ENCODE assay signal across 8 mouse cellular contexts in genomic region chr11:98788550-98789218, GRCm38 (mm10). TPM values are rescaled to one million over a fixed set of nuclear protein-coding genes. Genes with fewer than 3 reads are reported as not detected.
A peak's percentile ranks its signal among the peaks of the same experiment; 100 is the strongest.
DNase-seq lines count a peak whose midpoint lies in the region; ATAC-seq lines count a peak whose summit lies in the region.

No protein-coding gene starts in this region.

- H3K4me3 ChIP-seq in embryonic facial prominence, embryonic 11.5 days (ENCODE audit: low read depth, low read length) = peak overlapping the region; percentile 32
- peak overlapping the region; percentile 55 for H3K4me3 ChIP-seq in limb, embryonic 15.5 days
- peak overlapping the region; percentile 42 for H3K4me3 ChIP-seq in midbrain, embryonic 16.5 days (ENCODE audit: low read depth, low read length)

- 13% methylated on average over 18 of the region's 18 CpGs for WGBS in embryonic facial prominence, embryonic 11.5 days
- 13% methylated on average over 17 of the region's 18 CpGs for whole genome bisulfite sequencing in limb, embryonic 15.5 days
- 9% methylated on average over 17 of the region's 18 CpGs for WGBS in midbrain, embryonic 16.5 days

- ATAC-seq in embryonic facial prominence, embryonic 11.5 days (replicated peaks; ENCODE audit: insufficient number of reproducible peaks, low FRiP score, low TSS enrichment, low read depth) = peak; percentile 64
- peak; percentile 81 for ATAC-seq in limb, embryonic 15.5 days (ENCODE audit: insufficient number of reproducible peaks, low FRiP score, low TSS enrichment, low read depth)
- ATAC-seq in midbrain, embryonic 16.5 days = peak; percentile 80

- H3K9me3 ChIP-seq in embryonic facial prominence, embryonic 11.5 days (replicated peaks; ENCODE audit: control insufficient read depth, low read length) = no peaks in the 10 kb centered on the region
- H3K9me3 ChIP-seq in limb, embryonic 15.5 days = no peaks in the 10 kb centered on the region
- H3K9me3 ChIP-seq in midbrain, embryonic 16.5 days (replicated peaks; ENCODE audit: control insufficient read depth, low read length, poor library complexity, severe bottlenecking) = no peaks in the 10 kb centered on the region

- H3K27me3 ChIP-seq in embryonic facial prominence, embryonic 11.5 days (ENCODE audit: control insufficient read depth, insufficient read depth, low read length) = no peaks in the 10 kb centered on the region
- H3K27me3 ChIP-seq in limb, embryonic 15.5 days = no peaks in the 10 kb centered on the region
- H3K27me3 ChIP-seq in midbrain, embryonic 16.5 days (ENCODE audit: control insufficient read depth, insufficient read depth, low read depth, low read length) = no peaks in the 10 kb centered on the region

- peak overlapping the region; percentile 52 for H3K9ac ChIP-seq in embryonic facial prominence, embryonic 11.5 days (replicated peaks; ENCODE audit: low read length)
- peak overlapping the region; percentile 55; the same call in 1 of the 2 replicates for H3K9ac ChIP-seq in limb, embryonic 15.5 days
- H3K9ac ChIP-seq in midbrain, embryonic 16.5 days (ENCODE audit: low read depth, low read length) = no peak overlapping the region

- peak; percentile 95 for DNase-seq in A20 (ENCODE audit: low read depth, low spot score)
- peak; percentile 92 for DNase-seq in adrenal gland, postnatal 10 days
- DNase-seq in embryonic facial prominence, embryonic 11.5 days (ENCODE audit: low spot score) = peak; percentile 95
- peak; percentile 100 for DNase-seq in heart, adult 11 months
- DNase-seq in kidney, adult 11 months = peak; percentile 93
- peak; percentile 73 to 78 for DNase-seq in spleen, postnatal 14 days (ENCODE audit: low spot score in 2 of 2)

- peak overlapping the region; percentile 23; the same call in 1 of the 2 replicates for H3K27ac ChIP-seq in embryonic facial prominence, embryonic 11.5 days (replicated peaks; ENCODE audit: low read depth, low read length)
- peak overlapping the region; percentile 90 for H3K27ac ChIP-seq in limb, embryonic 15.5 days
- peak overlapping the region; percentile 8; the same call in 1 of the 2 replicates for H3K27ac ChIP-seq in midbrain, embryonic 16.5 days (ENCODE audit: low read length)

- peaks cover 10% of the 10 kb centered on the region for H3K4me1 ChIP-seq in embryonic facial prominence, embryonic 11.5 days (ENCODE audit: control insufficient read depth, insufficient read depth, low read length)
- peaks cover 56% of the 10 kb centered on the region for H3K4me1 ChIP-seq in limb, embryonic 15.5 days
- peaks cover 19% of the 10 kb centered on the region for H3K4me1 ChIP-seq in midbrain, embryonic 16.5 days (ENCODE audit: control insufficient read depth, insufficient read depth, low read length)

- no peaks in the 10 kb centered on the region for H3K36me3 ChIP-seq in embryonic facial prominence, embryonic 11.5 days (replicated peaks; ENCODE audit: control insufficient read depth, insufficient read depth, low read depth, low read length)
- no peaks in the 10 kb centered on the region for H3K36me3 ChIP-seq in limb, embryonic 15.5 days
- H3K36me3 ChIP-seq in midbrain, embryonic 16.5 days (ENCODE audit: control insufficient read depth, insufficient read depth, low read length) = no peaks in the 10 kb centered on the region

- H3K4me2 ChIP-seq in embryonic facial prominence, embryonic 11.5 days (ENCODE audit: low read depth, low read length) = peak overlapping the region; percentile 83
- peak overlapping the region; percentile 86 for H3K4me2 ChIP-seq in limb, embryonic 15.5 days
- peak overlapping the region; percentile 90 for H3K4me2 ChIP-seq in midbrain, embryonic 16.5 days (ENCODE audit: low read length)

RNA-seq across cellular contexts. Expression of gene Msl1, which starts 6.6 kb away (rescaled TPM):
- total RNA-seq in adrenal gland, postnatal 10 days (2021) = 10 to 100 TPM; 79.4 to 88.6 TPM
- 20.2 and 22.0 TPM in 2 replicates for polyA plus RNA-seq in embryonic facial prominence, embryonic 11.5 days (2014; fragmentation: Nextera tagmentation; extraction: Ambion mirVana)
- polyA plus RNA-seq in limb, embryonic 15.5 days (2015; fragmentation: Nextera tagmentation; extraction: Ambion mirVana) = 22.9 and 25.8 TPM in 2 replicates
- polyA plus RNA-seq in midbrain, embryonic 16.5 days (2015; fragmentation: Nextera tagmentation; extraction: Ambion mirVana) = 29.2 and 33.2 TPM in 2 replicates

RNA-seq across cellular contexts. Expression of gene Nr1d1, which starts 13.6 kb away (rescaled TPM):
- 10 to 100 TPM; 15.1 to 59.6 TPM for total RNA-seq in adrenal gland, postnatal 10 days (2021)
- polyA plus RNA-seq in embryonic facial prominence, embryonic 11.5 days (2014; fragmentation: Nextera tagmentation; extraction: Ambion mirVana) = 0.69 and 1.2 TPM in 2 replicates
- 1.2 TPM in 2 replicates for polyA plus RNA-seq in limb, embryonic 15.5 days (2015; fragmentation: Nextera tagmentation; extraction: Ambion mirVana)
- polyA plus RNA-seq in midbrain, embryonic 16.5 days (2015; fragmentation: Nextera tagmentation; extraction: Ambion mirVana) = 3.5 and 5.2 TPM in 2 replicates

RNA-seq across cellular contexts. Expression of gene Casc3, which starts 16.0 kb away (rescaled TPM):
- 10 to 100 TPM; 31.9 to 35.7 TPM for total RNA-seq in adrenal gland, postnatal 10 days (2021)
- 41.9 and 44.3 TPM in 2 replicates for polyA plus RNA-seq in embryonic facial prominence, embryonic 11.5 days (2014; fragmentation: Nextera tagmentation; extraction: Ambion mirVana)
- polyA plus RNA-seq in limb, embryonic 15.5 days (2015; fragmentation: Nextera tagmentation; extraction: Ambion mirVana) = 30.0 and 32.5 TPM in 2 replicates
- polyA plus RNA-seq in midbrain, embryonic 16.5 days (2015; fragmentation: Nextera tagmentation; extraction: Ambion mirVana) = 47.0 and 51.7 TPM in 2 replicates

RNA-seq across cellular contexts. Expression of gene Rapgefl1, which starts 47.9 kb away (rescaled TPM):
- total RNA-seq in adrenal gland, postnatal 10 days (2021) = 1 to 10 TPM in 1 of 2 experiments, under 1 TPM in 1; 0.93 to 1.6 TPM
- 1.1 TPM in 2 replicates for polyA plus RNA-seq in embryonic facial prominence, embryonic 11.5 days (2014; fragmentation: Nextera tagmentation; extraction: Ambion mirVana)
- polyA plus RNA-seq in limb, embryonic 15.5 days (2015; fragmentation: Nextera tagmentation; extraction: Ambion mirVana) = 11.1 TPM in 2 replicates
- polyA plus RNA-seq in midbrain, embryonic 16.5 days (2015; fragmentation: Nextera tagmentation; extraction: Ambion mirVana) = 9.6 and 10.6 TPM in 2 replicates

RNA-seq across cellular contexts. Expression of gene Thra, which starts 48.2 kb away (rescaled TPM):
- 100 to 1,000 TPM; 135 to 184 TPM for total RNA-seq in adrenal gland, postnatal 10 days (2021)
- polyA plus RNA-seq in embryonic facial prominence, embryonic 11.5 days (2014; fragmentation: Nextera tagmentation; extraction: Ambion mirVana) = 19.7 and 20.3 TPM in 2 replicates
- polyA plus RNA-seq in limb, embryonic 15.5 days (2015; fragmentation: Nextera tagmentation; extraction: Ambion mirVana) = 38.4 and 39.6 TPM in 2 replicates
- polyA plus RNA-seq in midbrain, embryonic 16.5 days (2015; fragmentation: Nextera tagmentation; extraction: Ambion mirVana) = 139 and 149 TPM in 2 replicates

Comparison
In these comparisons a context has a peak if more than half of its experiments do, and no peak if none do; other contexts are left out.
1. Peak in every context shown above with its lines: DNase-seq, ATAC-seq, H3K4me3 ChIP-seq and H3K27ac ChIP-seq.
2. H3K27ac ChIP-seq: peak in every context shown above with its lines; median percentile 90 in limb, embryonic 15.5 days; 23 in embryonic facial prominence, embryonic 11.5 days; 8 in midbrain, embryonic 16.5 days.